Mouse (Mus musculus) myocyte (in vitro differentiated cells): ENCODE measurements around the gene Ubap1. TPM values are rescaled to one million over a fixed set of nuclear protein-coding genes. Genes with fewer than 3 reads are reported as not detected.
A peak's percentile ranks its signal among the peaks of the same experiment; 100 is the strongest.

Experiments used
- H3K27me3 ChIP-seq: one replicate; pipeline ENCODE4 v1.6.1; 2011; ENCODE audit not compliant: control insufficient read depth, insufficient read depth, insufficient read length
- H3K36me3 ChIP-seq: one replicate; pipeline ENCODE4 v1.6.1; 2011; ENCODE audit not compliant: control insufficient read depth, insufficient read depth
- H3K4me2 ChIP-seq: one replicate; pipeline ENCODE4 v1.6.1; 2011; ENCODE audit warnings: low read depth, control low read depth
- H3K4me3 ChIP-seq: one replicate; pipeline ENCODE4 v1.5.1; 2011; ENCODE audit warnings: mild to moderate bottlenecking, control low read depth, moderate library complexity
- H3K79me2 ChIP-seq: one replicate; pipeline ENCODE4 v1.6.1; 2011; ENCODE audit not compliant: control insufficient read depth, insufficient read depth
- H3ac ChIP-seq: one replicate; pipeline ENCODE4 v1.6.1; 2011; ENCODE audit not compliant: control insufficient read depth, insufficient read length
- CEBPB ChIP-seq: IDR thresholded peaks from 2 replicates; pipeline ENCODE4 v1.6.1; 2011; ENCODE audit warnings: mild to moderate bottlenecking, moderate library complexity; ENCODE audit not compliant: poor library complexity, insufficient read depth, severe bottlenecking
- E2F4 ChIP-seq: IDR thresholded peaks from one replicate; pipeline ENCODE4 v1.6.1; 2011; ENCODE audit warnings: mild to moderate bottlenecking, control low read depth, moderate library complexity; ENCODE audit not compliant: insufficient read depth
- MAX ChIP-seq: IDR thresholded peaks from one replicate; pipeline ENCODE4 v1.6.1; 2011; ENCODE audit warnings: low read depth, mild to moderate bottlenecking, control low read depth
- MYOD1 ChIP-seq, 3 experiments: IDR thresholded peaks; one replicate each; pipeline ENCODE4 v1.6.1; 2011; ENCODE audit warnings: control low read depth in 2 of 3, low read depth in 2 of 3, mild to moderate bottlenecking in 2 of 3, moderate library complexity in 1 of 3; ENCODE audit not compliant: insufficient read length in 2 of 3, control insufficient read depth in 1 of 3
- MYOG ChIP-seq, 3 experiments: IDR thresholded peaks; one replicate each; pipeline ENCODE4 v1.6.1; 2011; ENCODE audit warnings: control low read depth in 2 of 3, low read depth in 2 of 3, mild to moderate bottlenecking in 2 of 3; ENCODE audit not compliant: insufficient read length in 2 of 3, control insufficient read depth in 1 of 3, insufficient read depth in 1 of 3
- POLR2A ChIP-seq: IDR thresholded peaks from one replicate; pipeline ENCODE4 v1.6.1; 2011; ENCODE audit warnings: low read depth, mild to moderate bottlenecking, control low read depth, moderate library complexity; ENCODE audit not compliant: insufficient read length
- POLR2AphosphoS2 ChIP-seq: IDR thresholded peaks from one replicate; pipeline ENCODE4 v1.6.1; 2011; ENCODE audit warnings: low read depth, control low read depth; ENCODE audit not compliant: insufficient read length
- REST ChIP-seq: IDR thresholded peaks from one replicate; pipeline ENCODE4 v1.6.1; 2011; ENCODE audit warnings: mild to moderate bottlenecking, control low read depth, moderate library complexity; ENCODE audit not compliant: insufficient read depth, insufficient read length
- SRF ChIP-seq: IDR thresholded peaks from one replicate; pipeline ENCODE4 v1.6.1; 2011; ENCODE audit warnings: low read depth; ENCODE audit not compliant: control insufficient read depth, insufficient read length
- TCF12 ChIP-seq: IDR thresholded peaks from one replicate; pipeline ENCODE4 v1.6.1; 2011; ENCODE audit warnings: mild to moderate bottlenecking, control low read depth; ENCODE audit not compliant: poor library complexity, insufficient read depth, severe bottlenecking
- TCF3 ChIP-seq: IDR thresholded peaks from one replicate; pipeline ENCODE4 v1.6.1; 2011; ENCODE audit warnings: low read depth, control low read depth; ENCODE audit not compliant: insufficient read length
- USF1 ChIP-seq: IDR thresholded peaks from one replicate; pipeline ENCODE4 v1.6.1; 2011; ENCODE audit warnings: low read depth, mild to moderate bottlenecking, control low read depth, moderate library complexity
- polyA plus RNA-seq: library from polyadenylated mRNA; unstranded; fragments of >200 nt; fragmentation: generic; extraction: Trizol; gene quantifications from one replicate; pipeline ENCODE4 v1.2.1, GENCODE M21; 2012; ENCODE audit warnings: missing spikeins

The Ubap1 gene
- polyA plus RNA-seq, 1 experiment, result 29.2 TPM

- Histone ChIP-seq H3K79me2 (peaks cover 37% of the 10 kb centered on the region), H3K4me3 (peak overlapping the region; percentile 86), H3K4me2 (peak overlapping the region; percentile 97), H3K36me3 (no peaks in the 10 kb centered on the region), H3ac (no peak overlapping the region), H3K27me3 (no peaks in the 10 kb centered on the region)
- no peak for TF ChIP-seq REST
- no peak for TF ChIP-seq POLR2AphosphoS2
- no peak for TF ChIP-seq MYOG (IDR thresholded peaks at IDR 0.05; ENCODE audit: control insufficient read depth in 1 of 3, insufficient read depth in 1 of 3, insufficient read length in 2 of 3, low read depth in 2 of 3)
- TF ChIP-seq TCF12, result no peak
- no peak for TF ChIP-seq POLR2A
- no peak for TF ChIP-seq TCF3
- TF ChIP-seq E2F4, result no peak
- TF ChIP-seq CEBPB, result no peak
- TF ChIP-seq MYOD1 (IDR thresholded peaks at IDR 0.05; ENCODE audit: control insufficient read depth in 1 of 3, insufficient read length in 2 of 3, low read depth in 2 of 3), result no peak
- TF ChIP-seq MAX, result no peak
- no peak for TF ChIP-seq USF1
These were observed 957 bp upstream of the Ubap1 start for GRCm38 (mm10) chr4:41347839-41348238.

GRCm38 (mm10) chr4:41349199-41349591 is 399 bp downstream of the Ubap1 start:
- no peak for TF ChIP-seq E2F4
- no peak for TF ChIP-seq POLR2A
- TF ChIP-seq REST, result no peak
- no peak for TF ChIP-seq SRF
- no peak for TF ChIP-seq CEBPB
- TF ChIP-seq MYOD1 (IDR thresholded peaks at IDR 0.05; ENCODE audit: control insufficient read depth in 1 of 3, insufficient read length in 2 of 3, low read depth in 2 of 3), result no peak
- no peak for TF ChIP-seq MAX
- no peak for TF ChIP-seq POLR2AphosphoS2
- peak overlapping the region; percentile 86 for H3ac ChIP-seq
- H3K4me3 ChIP-seq, result peak overlapping the region; percentile 86
- H3K36me3 ChIP-seq, result no peaks in the 10 kb centered on the region
- H3K79me2 ChIP-seq, result peaks cover 51% of the 10 kb centered on the region
- no peaks in the 10 kb centered on the region for H3K27me3 ChIP-seq
- H3K4me2 ChIP-seq, result peak overlapping the region; percentile 94

GRCm38 (mm10) chr4:41352758-41353157 is 4.0 kb downstream of the Ubap1 start:
- H3ac ChIP-seq, result no peak overlapping the region
- no peak overlapping the region for H3K4me2 ChIP-seq
- no peak overlapping the region for H3K4me3 ChIP-seq
- TF ChIP-seq CEBPB, result no peak
- TF ChIP-seq E2F4, result no peak
- TF ChIP-seq POLR2A, result no peak
- no peak for TF ChIP-seq MAX
- no peak for TF ChIP-seq USF1
- no peak for TF ChIP-seq MYOD1 (IDR thresholded peaks at IDR 0.05; ENCODE audit: control insufficient read depth in 1 of 3, insufficient read length in 2 of 3, low read depth in 2 of 3)
- no peak for TF ChIP-seq MYOG (IDR thresholded peaks at IDR 0.05; ENCODE audit: control insufficient read depth in 1 of 3, insufficient read depth in 1 of 3, insufficient read length in 2 of 3, low read depth in 2 of 3)
- TF ChIP-seq POLR2AphosphoS2, result no peak
- TF ChIP-seq SRF, result no peak
- TF ChIP-seq TCF3, result no peak
- TF ChIP-seq TCF12, result no peak
- TF ChIP-seq REST, result no peak
- peaks cover 10% of the 10 kb centered on the region for H3K36me3 ChIP-seq
- H3K27me3 ChIP-seq, result no peaks in the 10 kb centered on the region
- peaks cover 86% of the 10 kb centered on the region for H3K79me2 ChIP-seq

- H3K27me3 ChIP-seq, result no peaks in the 10 kb centered on the region
- TF ChIP-seq CEBPB, result peak; percentile 64; the same call in 1 of the 2 replicates
- no peak for TF ChIP-seq POLR2A
- no peak overlapping the region for H3K4me2 ChIP-seq
- no peak overlapping the region for H3K4me3 ChIP-seq
- H3K79me2 ChIP-seq, result peaks cover 91% of the 10 kb centered on the region
- peaks cover 10% of the 10 kb centered on the region for H3K36me3 ChIP-seq
- no peak overlapping the region for H3ac ChIP-seq
These were observed 4.5 kb downstream of the Ubap1 start for GRCm38 (mm10) chr4:41353265-41353664.

GRCm38 (mm10) chr4:41357154-41357553 is 8.4 kb downstream of the Ubap1 start:
- Histone ChIP-seq H3K36me3 (peaks cover 20% of the 10 kb centered on the region), H3ac (no peak overlapping the region), H3K79me2 (peaks cover 99% of the 10 kb centered on the region), H3K4me2 (no peak overlapping the region), H3K4me3 (no peak overlapping the region), H3K27me3 (no peaks in the 10 kb centered on the region)
- TF ChIP-seq MYOD1 (IDR thresholded peaks at IDR 0.05; ENCODE audit: control insufficient read depth in 1 of 3, insufficient read length in 2 of 3, low read depth in 2 of 3), result no peak
- no peak for TF ChIP-seq POLR2AphosphoS2
- TF ChIP-seq TCF12, result no peak
- no peak for TF ChIP-seq MAX
- TF ChIP-seq TCF3, result no peak
- TF ChIP-seq POLR2A, result no peak
- no peak for TF ChIP-seq SRF
- TF ChIP-seq USF1, result no peak
- no peak for TF ChIP-seq REST
- TF ChIP-seq CEBPB, result no peak
- no peak for TF ChIP-seq MYOG (IDR thresholded peaks at IDR 0.05; ENCODE audit: control insufficient read depth in 1 of 3, insufficient read depth in 1 of 3, insufficient read length in 2 of 3, low read depth in 2 of 3)
- no peak for TF ChIP-seq E2F4
